Mouse (Mus musculus) liver, postnatal 0 days (tissue): ENCODE measurements around the gene Olfr890.

Source experiments
- CTCF ChIP-seq: sonication (generic); IDR thresholded peaks from 2 replicates; pipeline ENCODE4 v1.5.1; 2016; ENCODE audit warnings: antibody characterized with exemption, low read depth
- EP300 ChIP-seq: IDR thresholded peaks from 2 replicates; pipeline ENCODE4 v1.6.1; 2016; ENCODE audit warnings: antibody characterized with exemption, low read depth, mild to moderate bottlenecking

DNA sequence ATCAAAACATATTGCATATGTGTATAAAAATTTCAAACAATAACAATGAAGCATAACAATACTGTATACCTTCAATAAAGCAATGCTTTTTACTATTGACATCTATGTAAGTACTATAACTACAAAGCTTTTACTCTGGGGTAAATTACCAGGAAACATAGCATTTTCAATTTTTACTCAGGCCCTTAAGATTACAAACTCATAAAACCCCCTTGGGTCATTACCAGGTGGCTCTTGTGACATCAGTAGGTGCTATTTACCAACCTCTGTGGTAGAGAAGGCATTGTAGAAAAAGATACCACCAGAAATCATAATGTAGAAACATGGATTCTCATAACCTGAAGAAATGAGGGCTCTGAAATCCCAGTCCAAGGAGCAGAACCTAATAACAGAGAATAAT lies 27.4 kb upstream of the Olfr890 start, which contains the start of gene Olfr889:
- TF ChIP-seq CTCF = no peak
- TF ChIP-seq EP300 = no peak
